Mouse (Mus musculus): ENCODE results near the gene Apol10b. TPM values are rescaled to one million over a fixed set of nuclear protein-coding genes. Genes with fewer than 3 reads are reported as not detected.
"Not testable (repeated sequence)": the region's sequence is repeated elsewhere in the genome, so short reads cannot be mapped to it uniquely, and the experiment has no call there.

Apol10b gene
- polyA plus RNA-seq, 1 experiment from 2014 or later, result 0.18 TPM

DNA sequence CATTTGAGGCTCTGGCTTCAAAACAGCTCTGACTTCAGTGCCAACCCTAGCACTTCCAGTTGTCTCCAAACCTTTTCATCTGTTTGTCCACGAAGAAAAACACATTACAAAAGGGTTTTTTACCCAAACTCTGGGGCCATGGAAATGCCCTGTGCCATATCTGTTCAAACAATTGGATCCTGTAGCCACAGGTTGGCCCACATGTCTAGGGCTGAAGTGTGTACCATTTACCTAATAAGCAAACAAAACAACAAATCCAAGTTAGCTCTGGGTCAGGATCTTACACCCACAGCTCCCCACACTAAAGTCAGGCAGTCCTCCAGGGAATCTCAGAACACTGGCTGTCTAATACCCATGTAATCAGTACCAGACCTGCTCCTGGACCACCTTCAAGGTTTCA, 56.7 kb downstream of the Apol10b start:
- not testable (repeated sequence) for H3K36me3 ChIP-seq (ENCODE audit: control insufficient read depth, insufficient read depth, low read length); H3K4me1 ChIP-seq (ENCODE audit: control insufficient read depth, insufficient read depth, low read length); ATAC-seq (ENCODE audit: low FRiP score, low TSS enrichment); H3K9me3 ChIP-seq (ENCODE audit: control insufficient read depth, low read length); H3K9ac ChIP-seq (ENCODE audit: low read depth, low read length); H3K27me3 ChIP-seq (ENCODE audit: control insufficient read depth, insufficient read depth, low read length); H3K27ac ChIP-seq (ENCODE audit: low read depth, low read length); H3K4me3 ChIP-seq (ENCODE audit: low read length); H3K4me2 ChIP-seq (replicated peaks; ENCODE audit: low read depth, low read length)
- WGBS, result 46% methylated on average over 1 of the region's 1 CpGs

Other genes with a start within 250 kb of the Apol10b start
- gene Apol7a, start 197.0 kb downstream of the Apol10b start, polyA plus RNA-seq (2014; fragmentation: Nextera tagmentation; extraction: Ambion mirVana), result not detected in 2 replicates
- not detected in 2 replicates for gene Apol9a, start 185.0 kb downstream of the Apol10b start, polyA plus RNA-seq (2014; fragmentation: Nextera tagmentation; extraction: Ambion mirVana)
- gene Apol7b, start 148.6 kb downstream of the Apol10b start, polyA plus RNA-seq (2014; fragmentation: Nextera tagmentation; extraction: Ambion mirVana), result not detected in 2 replicates
- gene Apol10a, start 119.1 kb downstream of the Apol10b start, polyA plus RNA-seq (2014; fragmentation: Nextera tagmentation; extraction: Ambion mirVana), result not detected in 2 replicates
- not detected in 2 replicates for gene Apol11a, start 87.9 kb downstream of the Apol10b start, polyA plus RNA-seq (2014; fragmentation: Nextera tagmentation; extraction: Ambion mirVana)
- not detected in 2 replicates for gene Apol7c, start 62.8 kb downstream of the Apol10b start, polyA plus RNA-seq (2014; fragmentation: Nextera tagmentation; extraction: Ambion mirVana)
- not detected in 2 replicates for gene 1700025B11Rik, start 34.2 kb downstream of the Apol10b start, polyA plus RNA-seq (2014; fragmentation: Nextera tagmentation; extraction: Ambion mirVana)
- not detected in 2 replicates for gene Gm36245, start 3.1 kb upstream of the Apol10b start, polyA plus RNA-seq (2014; fragmentation: Nextera tagmentation; extraction: Ambion mirVana)
- gene Apol11b, start 47.2 kb upstream of the Apol10b start, polyA plus RNA-seq (2014; fragmentation: Nextera tagmentation; extraction: Ambion mirVana), result not detected in 2 replicates
- not detected in 2 replicates for gene Apol7e, start 102.7 kb upstream of the Apol10b start, polyA plus RNA-seq (2014; fragmentation: Nextera tagmentation; extraction: Ambion mirVana)
- 0.34 TPM in 1 of 2 replicates, not detected in the other for gene Apol9b, start 132.9 kb upstream of the Apol10b start, polyA plus RNA-seq (2014; fragmentation: Nextera tagmentation; extraction: Ambion mirVana)
- gene Apol8, start 160.9 kb upstream of the Apol10b start, polyA plus RNA-seq (2014; fragmentation: Nextera tagmentation; extraction: Ambion mirVana), result not detected in 2 replicates
- gene Myh9, start 246.1 kb upstream of the Apol10b start, polyA plus RNA-seq (2014; fragmentation: Nextera tagmentation; extraction: Ambion mirVana), result 43.8 and 72.3 TPM in 2 replicates

Data from kidney, embryonic 14.5 days (tissue).